Mouse (Mus musculus) kidney, embryonic 16.5 days (tissue): Measurements from ENCODE around the gene Hist1h2ag. TPM values are rescaled to one million over a fixed set of nuclear protein-coding genes. Genes with fewer than 3 reads are reported as not detected.
"Not testable (repeated sequence)": the region's sequence is repeated elsewhere in the genome, so short reads cannot be mapped to it uniquely, and the experiment has no call there.

Experiments used
- ATAC-seq: fragments of 200-750 bp; cut with Nextera tagmentation; 2 replicates; pipeline ENCODE4 v1.8.0; 2017; ENCODE audit warnings: moderate TSS enrichment; ENCODE audit not compliant: low FRiP score, low TSS enrichment
- H3K27ac ChIP-seq: fragments of 300-500 bp; sonication (generic); 2 replicates; pipeline ENCODE4 v1.5.1; 2014; ENCODE audit warnings: low read length
- H3K27me3 ChIP-seq: fragments of 300-500 bp; sonication (generic); 2 replicates; pipeline ENCODE4 v1.6.1; 2014; ENCODE audit warnings: low read length, control low read depth, mixed read lengths; ENCODE audit not compliant: insufficient read depth
- H3K36me3 ChIP-seq: fragments of 300-500 bp; sonication (generic); 2 replicates; pipeline ENCODE4 v1.6.1; 2014; ENCODE audit warnings: low read length, control low read depth, mixed read lengths; ENCODE audit not compliant: insufficient read depth
- H3K4me1 ChIP-seq: fragments of 300-500 bp; sonication (generic); 2 replicates; pipeline ENCODE4 v1.6.1; 2014; ENCODE audit warnings: low read length, control low read depth, mixed read lengths; ENCODE audit not compliant: insufficient read depth
- H3K4me2 ChIP-seq: fragments of 300-500 bp; sonication (generic); replicated peaks from 2 replicates; pipeline ENCODE4 v1.6.1; 2014; ENCODE audit warnings: low read depth, low read length
- H3K4me3 ChIP-seq: fragments of 300-500 bp; sonication (generic); 2 replicates; pipeline ENCODE4 v1.5.1; 2014; ENCODE audit warnings: mild to moderate bottlenecking, low read length
- H3K9ac ChIP-seq: fragments of 300-500 bp; sonication (generic); replicated peaks from 2 replicates; pipeline ENCODE4 v1.6.1; 2014; ENCODE audit warnings: low read length
- H3K9me3 ChIP-seq: fragments of 300-500 bp; sonication (generic); 2 replicates; pipeline ENCODE4 v1.6.1; 2016; ENCODE audit warnings: low read length, control low read depth
- WGBS: fragments of 180-500 bp; shearing (Covaris S2); extraction: QIAGEN DNeasy Blood & Tissue Kit; methylation state at CpG from one replicate; pipeline ENCODE4 v1.1.7; 2014; 5-methylcytosine and 5-hydroxymethylcytosine counted together
- polyA plus RNA-seq: library from polyadenylated mRNA; unstranded; fragments of >200 nt; fragmentation: Nextera tagmentation; extraction: Ambion mirVana; gene quantifications from 2 replicates; pipeline ENCODE4 v1.2.1, GENCODE M21; 2015

The Hist1h2ag gene
- polyA plus RNA-seq = 49.8 and 53.1 TPM in 2 replicates

GRCm38 (mm10) chr13:22042568-22043502, at the start of gene Hist1h2ag, which contains the start of gene Hist1h2bj:
Hist1h2ag (minus strand) TSS chr13:22042944.
Hist1h2bj (plus strand) TSS chr13:22043214.
- WGBS = under 1% methylated on average over 38 of the region's 80 CpGs
- peak within 1 kb of the TSS; percentile 74 for H3K9ac ChIP-seq
- peak within 1 kb of the TSS; percentile 52 for H3K4me3 ChIP-seq
- H3K27me3 ChIP-seq, H3K36me3 ChIP-seq, H3K9me3 ChIP-seq: not testable (repeated sequence)
- peaks cover 25% of the 10 kb centered on the region for H3K4me1 ChIP-seq
- peak within 1 kb of the TSS; percentile 82 for H3K4me2 ChIP-seq
- ATAC-seq = peak; percentile 95
- peak within 1 kb of the TSS; percentile 98 for H3K27ac ChIP-seq

- not testable (repeated sequence) for H3K27ac ChIP-seq, H3K27me3 ChIP-seq, H3K4me2 ChIP-seq, H3K9me3 ChIP-seq, H3K36me3 ChIP-seq, H3K9ac ChIP-seq, H3K4me1 ChIP-seq, H3K4me3 ChIP-seq, ATAC-seq
- 83% methylated on average over 1 of the region's 1 CpGs for WGBS
Measured at GRCm38 (mm10) chr13:22084140-22084539, 41.4 kb upstream of the Hist1h2ag start, which contains the start of gene Vmn1r188. Vmn1r188 (plus strand) TSS chr13:22084440.

- H3K4me3 ChIP-seq = no peak overlapping the region
- H3K9ac ChIP-seq = no peak overlapping the region
- ATAC-seq = no peak
- H3K27me3 ChIP-seq = no peaks in the 10 kb centered on the region
- H3K9me3 ChIP-seq = no peaks in the 10 kb centered on the region
- 45% methylated on average over 1 of the region's 1 CpGs for WGBS
- H3K36me3 ChIP-seq = no peaks in the 10 kb centered on the region
- H3K27ac ChIP-seq = no peak overlapping the region
- H3K4me1 ChIP-seq = no peaks in the 10 kb centered on the region
- no peak overlapping the region for H3K4me2 ChIP-seq
Measured at GRCm38 (mm10) chr13:22063468-22063867, 20.7 kb upstream of the Hist1h2ag start.

GRCm38 (mm10) chr13:22061422-22061821, 18.7 kb upstream of the Hist1h2ag start:
- no peak for ATAC-seq
- H3K36me3 ChIP-seq = no peaks in the 10 kb centered on the region
- H3K4me2 ChIP-seq = no peak overlapping the region
- no peak overlapping the region for H3K27ac ChIP-seq
- H3K27me3 ChIP-seq = no peaks in the 10 kb centered on the region
- 75% methylated on average over 1 of the region's 1 CpGs for WGBS
- H3K4me1 ChIP-seq = no peaks in the 10 kb centered on the region
- H3K9ac ChIP-seq = no peak overlapping the region
- H3K4me3 ChIP-seq = no peak overlapping the region
- no peaks in the 10 kb centered on the region for H3K9me3 ChIP-seq

- Histone ChIP-seq H3K9ac (no peak overlapping the region), H3K4me3 (no peak overlapping the region), H3K9me3 (no peaks in the 10 kb centered on the region), H3K36me3 (no peaks in the 10 kb centered on the region), H3K4me1 (0 out of 2 replicates have a peak, but pooled peaks cover 3% of the 10 kb centered on the region), H3K27me3 (no peaks in the 10 kb centered on the region), H3K4me2 (no peak overlapping the region), H3K27ac (no peak overlapping the region)
- WGBS = 95% methylated on average over 1 of the region's 1 CpGs
- ATAC-seq = no peak
Measured at GRCm38 (mm10) chr13:22053754-22054153, 11.0 kb upstream of the Hist1h2ag start.

- Histone ChIP-seq H3K4me2 (peak overlapping the region; percentile 84), H3K4me3 (peak overlapping the region; percentile 60), H3K9me3 (no peaks in the 10 kb centered on the region), H3K27ac (peak overlapping the region; percentile 93), H3K36me3 (no peaks in the 10 kb centered on the region), H3K9ac (peak overlapping the region; percentile 78), H3K4me1 (0 out of 2 replicates have a peak, but pooled peaks cover 3% of the 10 kb centered on the region), H3K27me3 (no peaks in the 10 kb centered on the region)
- WGBS = 13% methylated on average over 5 of the region's 5 CpGs
- ATAC-seq = peak; percentile 31; the same call in 1 of the 2 replicates
Measured at GRCm38 (mm10) chr13:22051523-22051859, 8.7 kb upstream of the Hist1h2ag start.

GRCm38 (mm10) chr13:22050591-22051522, 8.1 kb upstream of the Hist1h2ag start:
- Histone ChIP-seq H3K4me1 (0 out of 2 replicates have a peak, but pooled peaks cover 3% of the 10 kb centered on the region), H3K27me3 (no peaks in the 10 kb centered on the region), H3K9ac (peak overlapping the region; percentile 78), H3K36me3 (no peaks in the 10 kb centered on the region), H3K4me3 (peak overlapping the region; percentile 60), H3K4me2 (peak overlapping the region; percentile 84), H3K9me3 (no peaks in the 10 kb centered on the region), H3K27ac (peak overlapping the region; percentile 93)
- peak; percentile 96 for ATAC-seq
- WGBS = under 1% methylated on average over 52 of the region's 52 CpGs

GRCm38 (mm10) chr13:22049737-22050440, 7.1 kb upstream of the Hist1h2ag start:
- Histone ChIP-seq H3K9me3 (no peaks in the 10 kb centered on the region), H3K9ac (peak overlapping the region; percentile 78), H3K36me3 (no peaks in the 10 kb centered on the region), H3K4me1 (0 out of 2 replicates have a peak, but pooled peaks cover 3% of the 10 kb centered on the region), H3K27me3 (no peaks in the 10 kb centered on the region), H3K4me2 (peak overlapping the region; percentile 84), H3K4me3 (peak overlapping the region; percentile 60), H3K27ac (peak overlapping the region; percentile 93)
- 1% methylated on average over 14 of the region's 14 CpGs for WGBS
- ATAC-seq = peak; percentile 16; the same call in 1 of the 2 replicates

GRCm38 (mm10) chr13:22049041-22049440, 6.3 kb upstream of the Hist1h2ag start:
- Histone ChIP-seq H3K27me3 (no peaks in the 10 kb centered on the region), H3K4me3 (no peak overlapping the region), H3K9me3 (no peaks in the 10 kb centered on the region), H3K27ac (no peak overlapping the region), H3K36me3 (no peaks in the 10 kb centered on the region), H3K4me1 (peaks cover 9% of the 10 kb centered on the region; the same call in 1 of the 2 replicates), H3K9ac (no peak overlapping the region), H3K4me2 (no peak overlapping the region)
- whole genome bisulfite sequencing = 77% methylated on average over 2 of the region's 2 CpGs
- no peak for ATAC-seq
